Mouse (Mus musculus) stomach, embryonic 14.5 days (tissue): ENCODE results near the gene Hspb2. TPM values are rescaled to one million over a fixed set of nuclear protein-coding genes. Genes with fewer than 3 reads are reported as not detected.
A peak's percentile ranks its signal among the peaks of the same experiment; 100 is the strongest.

Experiments
- ATAC-seq: fragments of 200-750 bp; cut with Nextera tagmentation; 2 replicates; pipeline ENCODE4 v1.8.0; 2017; ENCODE audit warnings: low read depth, moderate TSS enrichment; ENCODE audit not compliant: insufficient number of reproducible peaks, insufficient read depth, low FRiP score
- H3K27ac ChIP-seq: fragments of 300-500 bp; sonication (generic); 2 replicates; pipeline ENCODE4 v1.5.1; 2014; ENCODE audit warnings: mild to moderate bottlenecking, low read length, moderate library complexity, mixed read lengths
- H3K27me3 ChIP-seq: fragments of 300-500 bp; sonication (generic); 2 replicates; pipeline ENCODE4 v1.6.1; 2014; ENCODE audit warnings: low read length, control low read depth, mixed read lengths; ENCODE audit not compliant: control insufficient read depth, insufficient read depth
- H3K36me3 ChIP-seq: fragments of 300-500 bp; sonication (generic); 2 replicates; pipeline ENCODE4 v1.6.1; 2014; ENCODE audit warnings: mild to moderate bottlenecking, control low read depth, low read length, moderate library complexity, mixed read lengths; ENCODE audit not compliant: control insufficient read depth, insufficient read depth
- H3K4me1 ChIP-seq: fragments of 300-500 bp; sonication (generic); 2 replicates; pipeline ENCODE4 v1.6.1; 2014; ENCODE audit warnings: low read length, control low read depth, mixed read lengths; ENCODE audit not compliant: control insufficient read depth, insufficient read depth
- H3K4me2 ChIP-seq: fragments of 300-500 bp; sonication (generic); replicated peaks from 2 replicates; pipeline ENCODE4 v1.6.1; 2014; ENCODE audit warnings: low read depth, low read length, control low read depth
- H3K4me3 ChIP-seq: fragments of 300-500 bp; sonication (generic); 2 replicates; pipeline ENCODE4 v1.5.1; 2014; ENCODE audit warnings: low read depth, low read length, control low read depth
- H3K9ac ChIP-seq: fragments of 300-500 bp; sonication (generic); replicated peaks from 2 replicates; pipeline ENCODE4 v1.6.1; 2014; ENCODE audit warnings: low read depth, mild to moderate bottlenecking, control low read depth, low read length, moderate library complexity, mixed read lengths
- H3K9me3 ChIP-seq: fragments of 300-500 bp; sonication (generic); 2 replicates; pipeline ENCODE4 v1.6.1; 2016; ENCODE audit warnings: low read depth, low read length, control low read depth; ENCODE audit not compliant: control insufficient read depth
- WGBS: fragments of 180-500 bp; shearing (Covaris S2); extraction: QIAGEN DNeasy Blood & Tissue Kit; methylation state at CpG from one replicate; pipeline ENCODE4 v1.1.7; 2014; 5-methylcytosine and 5-hydroxymethylcytosine counted together
- polyA plus RNA-seq: library from polyadenylated mRNA; unstranded; fragments of >200 nt; fragmentation: Nextera tagmentation; extraction: Ambion mirVana; gene quantifications from 2 replicates; pipeline ENCODE4 v1.2.1, GENCODE M21; 2014

Hspb2 gene
- polyA plus RNA-seq, 1 experiment from 2014 or later = 1.5 TPM

GRCm38 (mm10) chr9:50775662-50776126 lies 23.5 kb upstream of the Hspb2 start:
- no peak; the same call in 1 of the 2 replicates for ATAC-seq
- Histone ChIP-seq H3K27ac (peak overlapping the region; percentile 80), H3K9ac (peak overlapping the region; percentile 85), H3K4me3 (peak overlapping the region; percentile 94), H3K9me3 (no peaks in the 10 kb centered on the region), H3K27me3 (no peaks in the 10 kb centered on the region), H3K4me2 (peak overlapping the region; percentile 91), H3K4me1 (peaks cover 13% of the 10 kb centered on the region; the same call in 1 of the 2 replicates), H3K36me3 (peaks cover 19% of the 10 kb centered on the region)
- WGBS = under 1% methylated on average over 23 of the region's 30 CpGs

- H3K9ac ChIP-seq = peak within 1 kb of the TSS; percentile 85
- peak within 1 kb of the TSS; percentile 94 for H3K4me3 ChIP-seq
- H3K27ac ChIP-seq = peak within 1 kb of the TSS; percentile 80
- peaks cover 13% of the 10 kb centered on the region; the same call in 1 of the 2 replicates for H3K4me1 ChIP-seq
- H3K9me3 ChIP-seq = no peaks in the 10 kb centered on the region
- peaks cover 14% of the 10 kb centered on the region for H3K36me3 ChIP-seq
- under 1% methylated on average over 39 of the region's 51 CpGs for WGBS
- H3K4me2 ChIP-seq = peak within 1 kb of the TSS; percentile 91
- H3K27me3 ChIP-seq = no peaks in the 10 kb centered on the region
- ATAC-seq = peak; percentile 81
Observed at GRCm38 (mm10) chr9:50774991-50775612, 22.9 kb upstream of the Hspb2 start, which contains the start of the genes Alg9 and 1110032A03Rik. TSS of gene Alg9 (plus strand) at chr9:50775019. TSS of gene 1110032A03Rik (minus strand) at chr9:50775520.

- no peak for ATAC-seq
- Histone ChIP-seq H3K27ac (no peak overlapping the region), H3K9ac (no peak overlapping the region), H3K9me3 (no peaks in the 10 kb centered on the region), H3K27me3 (no peaks in the 10 kb centered on the region), H3K4me2 (peak overlapping the region; percentile 91), H3K4me1 (peaks cover 17% of the 10 kb centered on the region; the same call in 1 of the 2 replicates), H3K36me3 (peaks cover 9% of the 10 kb centered on the region), H3K4me3 (no peak overlapping the region)
- 68% methylated on average over 4 of the region's 4 CpGs for WGBS
Observed at GRCm38 (mm10) chr9:50774026-50774462, 21.9 kb upstream of the Hspb2 start.

GRCm38 (mm10) chr9:50770011-50770410 lies 17.9 kb upstream of the Hspb2 start:
- Histone ChIP-seq H3K9ac (no peak overlapping the region), H3K27ac (no peak overlapping the region), H3K4me2 (no peak overlapping the region), H3K27me3 (no peaks in the 10 kb centered on the region), H3K36me3 (peaks cover 9% of the 10 kb centered on the region; the same call in 1 of the 2 replicates), H3K4me1 (peaks cover 12% of the 10 kb centered on the region; the same call in 1 of the 2 replicates), H3K9me3 (no peaks in the 10 kb centered on the region), H3K4me3 (no peak overlapping the region)
- no peak for ATAC-seq
- 97% methylated on average over 2 of the region's 2 CpGs for WGBS

GRCm38 (mm10) chr9:50768107-50769002 lies 16.2 kb upstream of the Hspb2 start, which contains the start of gene Fdxacb1:
TSS of gene Fdxacb1 (plus strand) at chr9:50768236.
- Histone ChIP-seq H3K4me2 (peak within 1 kb of the TSS; percentile 71), H3K9me3 (no peaks in the 10 kb centered on the region), H3K27ac (peak within 1 kb of the TSS; percentile 92), H3K27me3 (no peaks in the 10 kb centered on the region), H3K4me3 (peak within 1 kb of the TSS; percentile 45), H3K36me3 (peaks cover 9% of the 10 kb centered on the region; the same call in 1 of the 2 replicates), H3K4me1 (peaks cover 8% of the 10 kb centered on the region; the same call in 1 of the 2 replicates), H3K9ac (peak within 1 kb of the TSS; percentile 57)
- ATAC-seq = peak; percentile 97
- WGBS = 3% methylated on average over 59 of the region's 59 CpGs

GRCm38 (mm10) chr9:50767531-50768106 lies 15.5 kb upstream of the Hspb2 start:
- Histone ChIP-seq H3K27ac (peak overlapping the region; percentile 92; the same call in 1 of the 2 replicates), H3K4me2 (peak overlapping the region; percentile 71), H3K9ac (peak overlapping the region; percentile 57), H3K27me3 (no peaks in the 10 kb centered on the region), H3K9me3 (no peaks in the 10 kb centered on the region), H3K36me3 (peaks cover 9% of the 10 kb centered on the region; the same call in 1 of the 2 replicates), H3K4me1 (peaks cover 8% of the 10 kb centered on the region; the same call in 1 of the 2 replicates), H3K4me3 (peak overlapping the region; percentile 45)
- ATAC-seq = no peak; the same call in 1 of the 2 replicates
- 4% methylated on average over 17 of the region's 17 CpGs for WGBS

GRCm38 (mm10) chr9:50763331-50763730 lies 11.2 kb upstream of the Hspb2 start:
- Histone ChIP-seq H3K36me3 (no peaks in the 10 kb centered on the region), H3K4me1 (0 out of 2 replicates have a peak, but pooled peaks cover 4% of the 10 kb centered on the region)
- 46% methylated on average over 1 of the region's 1 CpGs for WGBS

More at GRCm38 (mm10) chr9:50763331-50763730, 11.2 kb upstream of the Hspb2 start:
- no peak for ATAC-seq
- H3K27me3 ChIP-seq = no peaks in the 10 kb centered on the region
- no peak overlapping the region for H3K4me2 ChIP-seq
- no peaks in the 10 kb centered on the region for H3K9me3 ChIP-seq
- H3K9ac ChIP-seq = no peak overlapping the region
- no peak overlapping the region for H3K27ac ChIP-seq
- H3K4me3 ChIP-seq = no peak overlapping the region
